Mouse (Mus musculus) hindbrain, embryonic 14.5 days (tissue): ENCODE results near the gene Zscan10. TPM values are rescaled to one million over a fixed set of nuclear protein-coding genes. Genes with fewer than 3 reads are reported as not detected.

ENCODE experiments used
- ATAC-seq: fragments of 200-750 bp; cut with Nextera tagmentation; 2 replicates; pipeline ENCODE4 v1.8.0; 2017; ENCODE audit warnings: moderate number of reproducible peaks, mild to moderate bottlenecking, moderate TSS enrichment, moderate library complexity; ENCODE audit not compliant: low FRiP score
- DNase-seq: peaks from one replicate; pipeline ENCODE4 v3.0.0-alpha.2; 2015; ENCODE audit warnings: low spot score
- H3K27ac ChIP-seq: fragments of 300-500 bp; sonication (generic); 2 replicates; pipeline ENCODE4 v1.5.1; 2014; ENCODE audit warnings: mild to moderate bottlenecking, moderate library complexity
- H3K27me3 ChIP-seq: fragments of 300-500 bp; sonication (generic); 2 replicates; pipeline ENCODE4 v1.6.1; 2014; ENCODE audit warnings: mild to moderate bottlenecking, low read length, mixed read lengths; ENCODE audit not compliant: control insufficient read depth, insufficient read depth
- H3K36me3 ChIP-seq: fragments of 300-500 bp; sonication (generic); replicated peaks from 2 replicates; pipeline ENCODE4 v1.6.1; 2014; ENCODE audit not compliant: control insufficient read depth, insufficient read depth
- H3K4me1 ChIP-seq: fragments of 300-500 bp; sonication (generic); replicated peaks from 2 replicates; pipeline ENCODE4 v1.6.1; 2014; ENCODE audit warnings: antibody characterized with exemption, low read length, mixed read lengths; ENCODE audit not compliant: control insufficient read depth, insufficient read depth
- H3K4me2 ChIP-seq: fragments of 300-500 bp; sonication (generic); replicated peaks from 2 replicates; pipeline ENCODE4 v1.6.1; 2014; ENCODE audit warnings: mild to moderate bottlenecking, moderate library complexity
- H3K4me3 ChIP-seq: fragments of 300-500 bp; sonication (generic); replicated peaks from 2 replicates; pipeline ENCODE4 v1.5.1; 2014; ENCODE audit warnings: mild to moderate bottlenecking, low read length
- H3K9ac ChIP-seq: fragments of 300-500 bp; sonication (generic); 2 replicates; pipeline ENCODE4 v1.6.1; 2014
- H3K9me3 ChIP-seq: fragments of 300-500 bp; sonication (generic); 2 replicates; pipeline ENCODE4 v1.6.1; 2016; ENCODE audit warnings: low read length; ENCODE audit not compliant: control insufficient read depth
- WGBS: fragments of 180-500 bp; shearing (Covaris S2); extraction: QIAGEN DNeasy Blood & Tissue Kit; methylation state at CpG from one replicate; pipeline ENCODE4 v1.1.7; 2014; 5-methylcytosine and 5-hydroxymethylcytosine counted together
- polyA plus RNA-seq: library from polyadenylated mRNA; unstranded; fragments of >200 nt; fragmentation: Nextera tagmentation; extraction: Ambion mirVana; gene quantifications from 2 replicates; pipeline ENCODE4 v1.2.1, GENCODE M21; 2014

Zscan10 gene
- polyA plus RNA-seq, 1 experiment from 2014 or later, result 0.25 TPM

DNA sequence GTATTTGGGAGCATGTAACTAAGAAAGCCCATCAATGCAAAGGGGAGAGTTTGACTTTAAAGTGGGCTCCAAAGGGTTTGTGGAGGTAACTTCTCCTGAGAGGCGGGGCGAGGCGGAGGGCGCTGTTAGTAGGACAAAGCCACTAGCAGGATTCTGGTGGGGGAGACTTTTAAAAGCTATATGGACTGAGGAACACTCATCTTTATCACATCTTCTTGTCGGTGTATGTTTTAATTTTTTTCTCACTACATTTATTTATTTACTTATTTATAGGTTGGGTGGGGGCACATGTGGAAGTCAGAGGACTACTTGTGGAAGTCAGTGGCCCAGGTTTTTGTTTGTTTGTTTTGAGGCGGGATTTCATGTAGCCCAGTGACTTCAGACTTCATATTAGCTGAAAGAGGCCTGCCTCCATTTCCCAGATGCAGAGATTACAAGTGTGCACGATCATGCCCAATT lies 1.0 kb upstream of the Zscan10 start:
- H3K36me3 ChIP-seq, result no peaks in the 10 kb centered on the region
- DNase-seq (no peak), ATAC-seq (no peak)
- H3K4me3 ChIP-seq, result peak overlapping the region; percentile 36
- H3K9me3 ChIP-seq, result no peaks in the 10 kb centered on the region
- 0 out of 2 replicates have a peak, but pooled peaks cover 7% of the 10 kb centered on the region for H3K4me1 ChIP-seq
- H3K27ac ChIP-seq, result peak overlapping the region; percentile 40
- 40% methylated on average over 7 of the region's 7 CpGs for whole genome bisulfite sequencing
- peak overlapping the region; percentile 67 for H3K4me2 ChIP-seq
- H3K27me3 ChIP-seq, result no peaks in the 10 kb centered on the region
- H3K9ac ChIP-seq, result peak overlapping the region; percentile 37

DNA sequence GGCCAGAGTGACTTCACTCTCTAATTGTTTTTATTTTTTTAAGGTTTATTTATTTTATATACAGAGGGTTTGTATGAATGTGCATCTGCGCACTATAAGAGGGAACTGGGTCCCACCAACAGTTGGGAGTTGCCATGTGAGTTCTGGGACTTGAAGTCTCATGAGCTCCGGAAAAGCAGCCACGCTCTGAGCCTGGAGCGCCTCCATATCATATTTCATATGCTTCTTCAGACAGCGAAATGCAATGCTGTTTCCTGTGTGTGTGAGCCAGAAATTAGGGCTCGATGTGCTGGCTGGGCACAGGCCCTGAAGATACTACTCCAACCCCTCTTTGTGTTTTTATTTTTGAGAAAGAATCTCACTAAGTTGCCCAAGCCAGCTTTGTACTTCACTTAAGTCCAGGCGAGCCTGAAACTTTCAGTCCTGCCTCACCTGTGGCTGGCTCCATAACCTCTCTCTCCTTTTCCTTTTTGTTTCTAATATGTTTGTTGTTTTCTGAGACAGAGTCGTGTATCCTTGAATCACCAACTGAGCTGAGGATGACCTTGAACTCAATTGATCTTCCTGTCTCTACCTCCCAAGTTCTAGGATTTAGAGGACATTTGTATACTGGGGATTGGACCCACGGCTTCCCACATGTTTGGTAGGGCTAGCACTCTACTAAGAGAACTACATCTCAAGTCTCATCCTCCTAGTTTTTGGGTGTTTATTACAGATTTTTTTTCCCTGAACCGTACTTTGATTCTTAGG lies 1.4 kb downstream of the Zscan10 start:
- Histone ChIP-seq H3K27me3 (no peaks in the 10 kb centered on the region), H3K9ac (no peak overlapping the region), H3K9me3 (no peaks in the 10 kb centered on the region), H3K27ac (no peak overlapping the region), H3K4me1 (0 out of 2 replicates have a peak, but pooled peaks cover 7% of the 10 kb centered on the region), H3K4me2 (no peak overlapping the region), H3K4me3 (no peak overlapping the region), H3K36me3 (no peaks in the 10 kb centered on the region)
- WGBS, result 44% methylated on average over 10 of the region's 10 CpGs
- no peak for ATAC-seq
- no peak for DNase-seq

DNA sequence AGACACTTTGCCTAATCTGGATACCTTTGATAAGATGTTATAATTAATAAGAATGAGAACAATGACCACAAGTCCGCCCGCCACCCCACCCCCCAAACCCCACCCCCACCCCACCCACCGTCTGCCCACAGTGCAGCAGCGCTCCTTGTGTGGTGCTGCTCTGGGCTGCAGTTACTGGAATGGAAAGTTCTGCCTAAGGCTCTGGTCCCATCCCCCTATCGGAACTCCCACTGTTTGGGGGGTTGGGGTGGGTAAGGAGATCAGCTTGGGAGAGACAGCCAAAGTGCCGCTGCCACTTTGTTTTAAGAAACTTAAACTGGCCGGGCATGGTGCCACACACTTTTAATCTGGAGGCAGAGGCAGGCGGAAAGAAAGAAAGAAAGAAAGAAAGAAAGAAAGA lies 2.4 kb downstream of the Zscan10 start:
- WGBS, result 25% methylated on average over 8 of the region's 8 CpGs
- H3K4me1 ChIP-seq, result 0 out of 2 replicates have a peak, but pooled peaks cover 7% of the 10 kb centered on the region

DNA sequence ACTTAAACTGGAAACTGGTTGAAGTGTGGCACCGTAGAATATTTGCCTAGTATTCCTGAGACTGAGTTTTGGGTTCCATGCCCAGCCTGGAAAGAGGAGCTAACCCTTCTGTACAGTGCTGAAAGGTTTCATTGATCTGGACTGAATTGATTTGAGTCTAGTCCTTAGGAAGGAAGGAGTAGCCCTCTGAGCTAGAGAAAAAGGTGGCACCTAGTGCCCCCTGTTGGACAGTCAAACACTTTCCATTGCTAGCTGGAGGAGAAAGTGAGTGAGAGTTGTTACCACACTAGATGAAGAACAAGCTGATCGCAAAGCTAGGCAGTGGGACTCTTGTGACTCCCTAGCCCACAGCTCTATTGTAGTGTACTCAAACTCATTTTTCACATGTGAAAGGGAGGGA lies 2.9 kb downstream of the Zscan10 start:
- 55% methylated on average over 2 of the region's 2 CpGs for WGBS
- Histone ChIP-seq H3K36me3 (no peaks in the 10 kb centered on the region), H3K9ac (no peak overlapping the region), H3K4me2 (no peak overlapping the region), H3K4me1 (0 out of 2 replicates have a peak, but pooled peaks cover 7% of the 10 kb centered on the region), H3K4me3 (no peak overlapping the region), H3K27ac (no peak overlapping the region), H3K27me3 (no peaks in the 10 kb centered on the region), H3K9me3 (no peaks in the 10 kb centered on the region)
- no peak for ATAC-seq
- peak; percentile 37 for DNase-seq

More for the DNA sequence above, 2.4 kb downstream of the Zscan10 start:
- ATAC-seq (no peak), DNase-seq (no peak)
- Histone ChIP-seq H3K27me3 (no peaks in the 10 kb centered on the region), H3K27ac (no peak overlapping the region), H3K36me3 (no peaks in the 10 kb centered on the region), H3K4me2 (no peak overlapping the region), H3K4me3 (no peak overlapping the region), H3K9me3 (no peaks in the 10 kb centered on the region), H3K9ac (no peak overlapping the region)

DNA sequence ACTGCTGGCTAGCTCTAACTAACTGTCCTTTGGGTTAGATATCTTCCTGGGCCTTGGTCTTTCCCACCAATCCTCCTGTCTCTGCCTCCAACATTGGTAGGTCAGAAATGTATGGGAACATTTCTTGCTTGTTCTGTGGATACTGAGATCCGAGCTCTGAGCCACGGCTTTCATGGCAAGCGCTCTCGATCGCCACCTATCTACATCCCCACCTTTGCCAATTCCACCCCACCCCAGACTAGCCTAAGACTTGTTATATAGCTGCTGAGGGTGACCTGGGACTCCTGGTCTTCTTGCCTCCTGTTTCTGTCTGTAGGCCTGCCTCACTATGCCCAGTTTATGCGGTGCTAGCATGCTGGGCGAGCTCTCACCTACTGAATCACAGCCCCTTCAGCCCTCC lies 3.7 kb downstream of the Zscan10 start:
- Histone ChIP-seq H3K27ac (no peak overlapping the region), H3K36me3 (no peaks in the 10 kb centered on the region), H3K4me2 (no peak overlapping the region), H3K4me3 (no peak overlapping the region), H3K9me3 (no peaks in the 10 kb centered on the region), H3K9ac (no peak overlapping the region), H3K4me1 (0 out of 2 replicates have a peak, but pooled peaks cover 3% of the 10 kb centered on the region), H3K27me3 (no peaks in the 10 kb centered on the region)
- ATAC-seq, result no peak
- no peak for DNase-seq
- 78% methylated on average over 7 of the region's 7 CpGs for WGBS

DNA sequence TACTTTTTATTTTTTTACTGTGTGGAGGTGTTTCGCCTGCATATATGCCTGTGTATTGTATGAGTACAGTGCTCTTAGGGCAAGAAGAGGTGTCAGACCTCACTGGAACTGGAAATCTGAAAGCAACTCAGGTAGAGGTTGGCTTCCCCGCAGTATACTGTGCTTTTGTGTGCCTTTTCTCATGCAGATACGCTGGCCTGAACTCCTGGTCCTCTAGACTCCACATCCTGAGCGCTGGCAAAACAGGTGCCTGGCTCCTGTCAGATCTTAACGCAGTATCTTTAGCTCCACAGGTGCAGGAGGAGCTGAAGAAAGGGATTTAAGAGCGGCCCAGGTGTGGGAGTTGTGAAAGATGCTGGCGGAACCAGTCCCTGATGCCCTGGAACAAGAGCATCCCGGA lies 4.6 kb downstream of the Zscan10 start:
- no peak for ATAC-seq
- no peaks in the 10 kb centered on the region for H3K4me1 ChIP-seq
- no peak overlapping the region for H3K27ac ChIP-seq
- H3K36me3 ChIP-seq, result no peaks in the 10 kb centered on the region
- H3K9me3 ChIP-seq, result no peaks in the 10 kb centered on the region
- H3K27me3 ChIP-seq, result no peaks in the 10 kb centered on the region
- 85% methylated on average over 8 of the region's 8 CpGs for whole genome bisulfite sequencing
- H3K9ac ChIP-seq, result no peak overlapping the region
- H3K4me2 ChIP-seq, result no peak overlapping the region
- no peak overlapping the region for H3K4me3 ChIP-seq
- no peak for DNase-seq

DNA sequence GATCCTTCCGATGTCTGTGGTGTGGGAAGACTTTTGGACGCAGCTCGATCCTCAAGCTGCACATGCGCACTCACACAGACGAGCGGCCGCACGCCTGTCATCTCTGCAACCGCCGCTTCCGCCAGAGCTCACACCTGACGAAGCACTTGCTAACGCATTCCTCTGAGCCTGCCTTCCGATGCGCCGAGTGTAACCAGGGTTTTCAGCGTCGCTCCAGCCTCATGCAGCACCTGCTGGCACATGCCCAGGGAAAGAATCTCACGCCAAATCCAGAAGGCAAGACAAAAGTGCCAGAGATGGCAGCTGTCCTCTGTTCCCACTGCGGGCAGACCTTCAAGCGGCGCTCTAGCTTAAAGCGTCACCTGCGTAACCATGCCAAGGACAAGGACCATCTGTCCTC lies 9.0 kb downstream of the Zscan10 start:
- no peak for DNase-seq
- Histone ChIP-seq H3K27me3 (no peaks in the 10 kb centered on the region), H3K4me2 (no peak overlapping the region), H3K27ac (no peak overlapping the region), H3K4me1 (no peaks in the 10 kb centered on the region), H3K9me3 (no peaks in the 10 kb centered on the region), H3K36me3 (no peaks in the 10 kb centered on the region), H3K4me3 (no peak overlapping the region), H3K9ac (no peak overlapping the region)
- no peak for ATAC-seq
- WGBS, result 93% methylated on average over 24 of the region's 24 CpGs

DNA sequence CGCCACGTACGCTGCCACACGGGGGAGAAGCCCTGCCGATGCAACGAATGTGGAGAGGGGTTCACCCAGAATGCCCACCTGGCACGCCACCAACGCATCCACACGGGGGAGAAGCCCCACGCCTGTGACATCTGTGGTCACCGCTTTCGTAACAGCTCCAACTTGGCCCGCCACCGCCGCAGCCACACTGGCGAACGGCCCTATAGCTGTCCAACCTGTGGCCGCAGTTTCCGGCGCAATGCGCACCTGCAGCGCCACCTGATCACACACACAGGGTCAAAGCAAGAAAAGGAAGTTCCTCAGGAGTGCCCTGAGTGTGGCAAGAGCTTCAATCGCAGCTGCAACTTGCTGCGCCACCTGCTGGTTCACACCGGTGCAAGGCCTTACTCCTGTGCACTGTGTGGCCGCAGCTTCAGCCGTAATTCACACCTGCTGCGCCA lies 9.7 kb downstream of the Zscan10 start:
- DNase-seq (peak; percentile 41), ATAC-seq (no peak)
- WGBS, result 88% methylated on average over 28 of the region's 28 CpGs

DNA sequence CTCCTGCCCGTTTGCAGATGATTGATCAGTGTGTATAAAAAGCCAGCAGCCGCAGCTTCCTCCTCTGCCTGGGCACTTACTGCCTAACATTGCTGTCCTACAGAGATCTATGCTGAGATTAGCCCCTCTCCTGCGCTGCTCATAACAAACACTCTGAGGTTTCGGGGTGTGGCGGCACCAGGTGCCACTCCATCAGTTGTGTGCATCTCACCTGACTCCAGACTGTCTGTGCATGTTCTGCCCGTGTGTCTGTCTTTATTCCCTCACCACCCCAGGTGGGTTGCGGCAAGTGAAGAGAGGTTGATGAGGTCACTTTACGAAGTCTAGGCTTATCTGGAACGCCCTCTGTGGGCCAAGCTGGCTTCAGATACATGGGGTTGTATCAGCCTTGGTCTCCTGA lies 16.4 kb downstream of the Zscan10 start:
- no peak overlapping the region for H3K4me3 ChIP-seq
- H3K9ac ChIP-seq, result no peak overlapping the region
- no peaks in the 10 kb centered on the region for H3K27me3 ChIP-seq
- no peaks in the 10 kb centered on the region for H3K36me3 ChIP-seq
- no peak for DNase-seq
- H3K4me1 ChIP-seq, result no peaks in the 10 kb centered on the region
- no peak for ATAC-seq
- H3K27ac ChIP-seq, result no peak overlapping the region
- 70% methylated on average over 9 of the region's 9 CpGs for WGBS
- no peak overlapping the region for H3K4me2 ChIP-seq
- H3K9me3 ChIP-seq, result no peaks in the 10 kb centered on the region

More for the DNA sequence above, 9.7 kb downstream of the Zscan10 start:
- no peak overlapping the region for H3K4me2 ChIP-seq
- no peaks in the 10 kb centered on the region for H3K4me1 ChIP-seq
- no peak overlapping the region for H3K9ac ChIP-seq
- no peaks in the 10 kb centered on the region for H3K9me3 ChIP-seq
- no peak overlapping the region for H3K27ac ChIP-seq
- H3K4me3 ChIP-seq, result no peak overlapping the region
- no peaks in the 10 kb centered on the region for H3K27me3 ChIP-seq
- no peaks in the 10 kb centered on the region for H3K36me3 ChIP-seq
